In genomic region chr19:7191639-7192038, GRCm38 (mm10) we compare ENCODE assay signal across 16 mouse cellular contexts. TPM values are rescaled to one million over a fixed set of nuclear protein-coding genes. Genes with fewer than 3 reads are reported as not detected.
A peak's percentile ranks its signal among the peaks of the same experiment; 100 is the strongest.
DNase-seq lines count a peak whose midpoint lies in the region; ATAC-seq lines count a peak whose summit lies in the region.
"Had no signal": no experiment of that assay in that cellular context is flagged by ENCODE, and none has a peak within 500 bp of the region (broad histone marks: within the 10 kb centered on the region; RNA-seq: fewer than 3 reads in every experiment).

No protein-coding gene starts in this region.

- peaks cover 27% of the 10 kb centered on the region for H3K4me1 ChIP-seq in liver, embryonic 12.5 days

- peak; percentile 28; the same call in 1 of the 2 replicates for ATAC-seq in liver, embryonic 12.5 days

- no peak overlapping the region for H3K9ac ChIP-seq in liver, embryonic 12.5 days
- H3K9ac ChIP-seq: liver, embryonic 15.5 days had no signal

- 31% methylated on average over 6 of the region's 6 CpGs for WGBS in liver, embryonic 12.5 days (ENCODE audit: insufficient replicate concordance)

- no peak for DNase-seq in liver
- peak; percentile 95 for DNase-seq in kidney, adult 11 months
- peak; percentile 79 for DNase-seq in kidney, postnatal 10 days
- DNase-seq in yolk sac, embryonic 10.5 days (ENCODE audit: low spot score): peak; percentile 67
- no peak for DNase-seq in right cerebral cortex, postnatal 25 days
- no peak for DNase-seq in right cerebral cortex, postnatal 14 days
- DNase-seq: cerebellum, postnatal 14 days; gastrocnemius, postnatal 14 days; heart, postnatal 36 days; lung, postnatal 36 days; midbrain, embryonic 14.5 days; right cerebral cortex, postnatal 4 days; thymus, postnatal 25 days had no signal

- no peak overlapping the region for H3K4me3 ChIP-seq in liver, embryonic 12.5 days
- H3K4me3 ChIP-seq: liver, embryonic 15.5 days had no signal

- H3K36me3 ChIP-seq in liver, embryonic 12.5 days: peaks cover 3% of the 10 kb centered on the region; the same call in 1 of the 2 replicates
- H3K36me3 ChIP-seq: liver, embryonic 15.5 days had no signal

- peaks cover 48% of the 10 kb centered on the region for H3K27me3 ChIP-seq in liver, embryonic 12.5 days (replicated peaks)

- no peak overlapping the region for H3K4me2 ChIP-seq in liver, embryonic 12.5 days
- H3K4me2 ChIP-seq: heart, embryonic 11.5 days; liver, embryonic 15.5 days had no signal

- no peaks in the 10 kb centered on the region for H3K9me3 ChIP-seq in liver, embryonic 12.5 days (replicated peaks)
- H3K9me3 ChIP-seq: liver, embryonic 15.5 days had no signal

- no peak overlapping the region for H3K27ac ChIP-seq in liver, embryonic 12.5 days
- H3K27ac ChIP-seq: liver, embryonic 15.5 days had no signal

RNA-seq across cellular contexts. Expression of gene Otub1, which starts 14.5 kb away (rescaled TPM):
- polyA plus RNA-seq in liver, embryonic 12.5 days (2016; fragmentation: Nextera tagmentation; extraction: Ambion mirVana): 85.0 and 85.2 TPM in 2 replicates

RNA-seq across cellular contexts. Expression of gene Cox8a, which starts 25.8 kb away (rescaled TPM):
- 915 and 936 TPM in 2 replicates for polyA plus RNA-seq in liver, embryonic 12.5 days (2016; fragmentation: Nextera tagmentation; extraction: Ambion mirVana)

RNA-seq across cellular contexts. Expression of gene Naa40, which starts 49.3 kb away (rescaled TPM):
- polyA plus RNA-seq in liver, embryonic 12.5 days (2016; fragmentation: Nextera tagmentation; extraction: Ambion mirVana): 42.0 and 44.8 TPM in 2 replicates

Comparison
In these comparisons a context has a peak if more than half of its experiments do, and no peak if none do; other contexts are left out.
1. DNase-seq: peak in kidney, adult 11 months (single experiment), kidney, postnatal 10 days (single experiment) and yolk sac, embryonic 10.5 days (single experiment); none in liver (single experiment), right cerebral cortex, postnatal 25 days (single experiment) and right cerebral cortex, postnatal 14 days (single experiment).